ENCODE assay signal across 17 mouse cellular contexts in the genomic region with DNA sequence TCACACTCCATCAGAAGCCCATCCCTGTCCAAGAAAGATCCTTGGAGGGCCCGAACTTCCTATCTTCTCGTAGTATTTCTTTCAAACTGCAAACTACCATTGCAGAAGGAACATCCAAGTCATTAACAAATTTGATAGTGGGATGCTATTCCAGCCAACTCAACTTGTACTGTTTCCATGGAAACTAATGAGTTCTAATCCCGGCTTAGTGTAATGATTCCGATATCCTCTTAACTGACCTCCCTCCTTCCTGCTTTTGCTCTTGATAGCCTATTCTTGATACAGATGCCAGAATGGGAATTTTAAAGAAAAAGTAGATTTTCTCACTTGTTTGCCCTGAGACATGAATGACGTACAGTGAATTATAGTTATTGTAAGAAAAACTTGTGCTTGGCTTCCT.
A peak's percentile ranks its signal among the peaks of the same experiment; 100 is the strongest.
DNase-seq lines count a peak whose midpoint lies in the region; ATAC-seq lines count a peak whose summit lies in the region.
"Had no signal": no experiment of that assay in that cellular context is flagged by ENCODE, and none has a peak within 500 bp of the region (broad histone marks: within the 10 kb centered on the region; RNA-seq: fewer than 3 reads in every experiment).

No protein-coding gene starts in this region.

- no peaks in the 10 kb centered on the region for H3K36me3 ChIP-seq in lung, embryonic 16.5 days (ENCODE audit: control insufficient read depth, insufficient read depth, low read length)
- H3K36me3 ChIP-seq in forebrain, embryonic 10.5 days (replicated peaks), result no peaks in the 10 kb centered on the region
- no peaks in the 10 kb centered on the region for H3K36me3 ChIP-seq in forebrain, embryonic 16.5 days (ENCODE audit: control insufficient read depth, insufficient read depth)
- H3K36me3 ChIP-seq: G1E; heart, embryonic 15.5 days had no signal

- H3K27ac ChIP-seq in lung, embryonic 16.5 days (ENCODE audit: low read length), result peak overlapping the region; percentile 52
- no peak overlapping the region for H3K27ac ChIP-seq in forebrain, embryonic 10.5 days
- H3K27ac ChIP-seq in forebrain, embryonic 16.5 days (ENCODE audit: low read length), result no peak overlapping the region
- H3K27ac ChIP-seq: heart, embryonic 15.5 days; limb, embryonic 13.5 days had no signal

- H3K9ac ChIP-seq in lung, embryonic 16.5 days (ENCODE audit: low read length), result no peak overlapping the region
- H3K9ac ChIP-seq in forebrain, embryonic 16.5 days (replicated peaks; ENCODE audit: low read depth, low read length), result no peak overlapping the region
- H3K9ac ChIP-seq: heart, embryonic 15.5 days; limb, embryonic 13.5 days; liver, postnatal 0 days had no signal

- peak; percentile 60 for ATAC-seq in lung, embryonic 16.5 days (ENCODE audit: low read depth)
- ATAC-seq in forebrain, embryonic 16.5 days, result peak; percentile 73; the same call in 1 of the 2 replicates
- ATAC-seq: liver, postnatal 0 days had no signal

- no peaks in the 10 kb centered on the region for H3K27me3 ChIP-seq in lung, embryonic 16.5 days (ENCODE audit: control insufficient read depth, insufficient read depth, low read depth, low read length)
- H3K27me3 ChIP-seq in forebrain, embryonic 10.5 days (ENCODE audit: poor library complexity, severe bottlenecking), result peaks cover 82% of the 10 kb centered on the region
- H3K27me3 ChIP-seq in forebrain, embryonic 16.5 days (replicated peaks; ENCODE audit: control insufficient read depth, insufficient read depth, low read length), result no peaks in the 10 kb centered on the region
- H3K27me3 ChIP-seq: heart, embryonic 15.5 days; limb, embryonic 13.5 days had no signal

- H3K4me2 ChIP-seq in lung, embryonic 16.5 days (ENCODE audit: low read depth, low read length), result no peak overlapping the region
- no peak overlapping the region for H3K4me2 ChIP-seq in forebrain, embryonic 16.5 days (ENCODE audit: low read length)
- H3K4me2 ChIP-seq: heart, embryonic 15.5 days; limb, embryonic 13.5 days had no signal

- peaks cover 13% of the 10 kb centered on the region for H3K4me1 ChIP-seq in lung, embryonic 16.5 days (replicated peaks; ENCODE audit: control insufficient read depth, insufficient read depth, low read length)
- peaks cover 26% of the 10 kb centered on the region for H3K4me1 ChIP-seq in forebrain, embryonic 10.5 days
- H3K4me1 ChIP-seq in forebrain, embryonic 16.5 days (replicated peaks; ENCODE audit: control insufficient read depth, insufficient read depth, low read length), result peaks cover 6% of the 10 kb centered on the region
- H3K4me1 ChIP-seq: heart, embryonic 15.5 days had no signal

- no peak for DNase-seq in lung, postnatal 4 days
- DNase-seq in forebrain, embryonic 10.5 days (ENCODE audit: extremely low spot score, low spot score), result peak; percentile 17
- peak; percentile 30 for DNase-seq in retina, embryonic 14.5 days (ENCODE audit: low spot score)
- DNase-seq in left cerebral cortex, adult 11 months (ENCODE audit: low spot score), result no peak
- DNase-seq in thymus, postnatal 4 days, result no peak
- DNase-seq: adrenal gland, postnatal 10 days; cerebellum, adult 8-10 months; heart, adult 11 months; kidney, adult 9 months; liver, postnatal 0 days had no signal

- WGBS in lung, embryonic 16.5 days, result 54% methylated on average over 5 of the region's 5 CpGs
- 48% methylated on average over 5 of the region's 5 CpGs for WGBS in forebrain, embryonic 10.5 days
- 14% methylated on average over 5 of the region's 5 CpGs for WGBS in forebrain, embryonic 16.5 days

- H3K9me3 ChIP-seq in lung, embryonic 16.5 days (ENCODE audit: control insufficient read depth, low read length), result no peaks in the 10 kb centered on the region
- H3K9me3 ChIP-seq in forebrain, embryonic 10.5 days, result no peaks in the 10 kb centered on the region
- no peaks in the 10 kb centered on the region for H3K9me3 ChIP-seq in forebrain, embryonic 16.5 days (ENCODE audit: control insufficient read depth, low read length)
- H3K9me3 ChIP-seq: G1E; heart, embryonic 15.5 days; limb, embryonic 13.5 days had no signal

- no peak overlapping the region for H3K4me3 ChIP-seq in lung, embryonic 16.5 days (ENCODE audit: low read length)
- H3K4me3 ChIP-seq in forebrain, embryonic 10.5 days, result no peak overlapping the region
- no peak overlapping the region for H3K4me3 ChIP-seq in forebrain, embryonic 16.5 days (replicated peaks; ENCODE audit: low read length)
- H3K4me3 ChIP-seq: erythroblast, embryonic 14.5 days; heart, embryonic 15.5 days; limb, embryonic 13.5 days; myocyte had no signal

Comparison
In these comparisons a context has a peak if more than half of its experiments do, and no peak if none do; other contexts are left out.
1. DNase-seq: peak in forebrain, embryonic 10.5 days (single experiment) and retina, embryonic 14.5 days (single experiment); none in lung, postnatal 4 days (0 of 2), left cerebral cortex, adult 11 months (single experiment) and thymus, postnatal 4 days (single experiment).